Mouse (Mus musculus) right cerebral cortex, postnatal 36 days (tissue): ENCODE data around the gene Il1rl2.

ENCODE experiments used
- DNase-seq, 2 experiments: peaks; one replicate each; pipeline ENCODE4 v3.0.0; 2022; ENCODE audit warnings: low spot score in 2 of 2, mixed read lengths in 1 of 2

Il1rl2 gene

GRCm38 (mm10) chr1:40324955-40325702 is 719 bp downstream of the Il1rl2 start:
- DNase-seq = no peak

- DNase-seq = no peak
Measured at GRCm38 (mm10) chr1:40325711-40326327, 1.4 kb downstream of the Il1rl2 start.

GRCm38 (mm10) chr1:40327604-40328003 is 3.2 kb downstream of the Il1rl2 start:
- no peak for DNase-seq

- DNase-seq = no peak
Measured at GRCm38 (mm10) chr1:40329526-40329925, 5.1 kb downstream of the Il1rl2 start.

GRCm38 (mm10) chr1:40330181-40330580 is 5.8 kb downstream of the Il1rl2 start:
- DNase-seq = no peak

GRCm38 (mm10) chr1:40339346-40339745 is 14.9 kb downstream of the Il1rl2 start:
- DNase-seq = no peak

- DNase-seq = no peak
Measured at GRCm38 (mm10) chr1:40340102-40340501, 15.7 kb downstream of the Il1rl2 start.

GRCm38 (mm10) chr1:40352158-40352903 is 27.9 kb downstream of the Il1rl2 start:
- DNase-seq = no peak

GRCm38 (mm10) chr1:40352904-40353286 is 28.5 kb downstream of the Il1rl2 start:
- no peak for DNase-seq

GRCm38 (mm10) chr1:40354665-40355064 is 30.3 kb downstream of the Il1rl2 start:
- no peak for DNase-seq

- no peak for DNase-seq
Measured at GRCm38 (mm10) chr1:40355431-40355843, 31.0 kb downstream of the Il1rl2 start.

- no peak for DNase-seq
Measured at GRCm38 (mm10) chr1:40355904-40356521, 31.6 kb downstream of the Il1rl2 start.

GRCm38 (mm10) chr1:40357921-40358320 is 33.5 kb downstream of the Il1rl2 start:
- no peak for DNase-seq

- no peak for DNase-seq
Measured at GRCm38 (mm10) chr1:40358351-40358750, 33.9 kb downstream of the Il1rl2 start.

- DNase-seq = peak; percentile 34 to 69
Measured at GRCm38 (mm10) chr1:40358771-40359181, 34.4 kb downstream of the Il1rl2 start.

- DNase-seq = no peak
Measured at GRCm38 (mm10) chr1:40359731-40360130, 35.3 kb downstream of the Il1rl2 start.

- DNase-seq = no peak
Measured at GRCm38 (mm10) chr1:40360969-40361368, 36.6 kb downstream of the Il1rl2 start.

- DNase-seq = no peak
Measured at GRCm38 (mm10) chr1:40361596-40361995, 37.2 kb downstream of the Il1rl2 start.

- no peak for DNase-seq
Measured at GRCm38 (mm10) chr1:40362784-40363183, 38.4 kb downstream of the Il1rl2 start.

GRCm38 (mm10) chr1:40372951-40373350 is 48.5 kb downstream of the Il1rl2 start:
- no peak for DNase-seq

GRCm38 (mm10) chr1:40375148-40375547 is 50.7 kb downstream of the Il1rl2 start:
- DNase-seq = no peak

- DNase-seq = no peak
Measured at GRCm38 (mm10) chr1:40376745-40377144, 52.3 kb downstream of the Il1rl2 start.
